Mouse (Mus musculus): ENCODE data around the gene Sprr2a2.
"Not testable (repeated sequence)": the region's sequence is repeated elsewhere in the genome, so short reads cannot be mapped to it uniquely, and the experiment has no call there.

DNA sequence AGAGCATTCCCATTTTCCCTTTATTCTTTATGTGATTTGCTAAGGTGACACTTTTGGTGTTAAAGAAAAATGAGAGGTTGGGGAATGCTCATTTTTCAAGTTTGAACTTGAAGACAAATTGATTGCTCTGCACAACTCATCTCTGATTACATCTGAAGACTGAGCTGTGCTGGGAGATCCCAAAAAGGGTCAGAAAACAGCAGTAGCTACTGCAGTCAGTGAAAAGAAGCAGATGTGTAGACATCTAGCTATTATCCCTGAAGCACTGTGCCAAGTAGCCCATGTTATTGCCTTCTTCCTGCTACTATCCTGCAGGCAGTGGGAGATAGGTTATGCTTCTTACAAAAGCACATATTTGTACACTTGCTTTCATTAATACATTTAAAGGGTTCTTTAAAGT, 29.1 kb downstream of the Sprr2a2 start:
- TF ChIP-seq POLR2A (IDR thresholded peaks at IDR 0.05; ENCODE audit: borderline replicate concordance, low read depth, low read length); CTCF (IDR thresholded peaks at IDR 0.05; ENCODE audit: low read depth, low read length): not testable (repeated sequence)
